Mouse (Mus musculus): ENCODE results near the gene Mettl27. TPM values are rescaled to one million over a fixed set of nuclear protein-coding genes. Genes with fewer than 3 reads are reported as not detected.

The Mettl27 gene
- polyA plus RNA-seq, 1 experiment = 4.1 TPM

- Histone ChIP-seq H3K27ac (ENCODE audit: insufficient read depth, low read length) (no peak overlapping the region), H3K4me3 (ENCODE audit: insufficient read depth, low read length) (no peak overlapping the region), H3K4me1 (ENCODE audit: control insufficient read depth, insufficient read depth, low read length) (no peaks in the 10 kb centered on the region)
- no peak for TF ChIP-seq POLR2A (IDR thresholded peaks at IDR 0.05; ENCODE audit: low read depth, low read length)
- TF ChIP-seq CTCF (IDR thresholded peaks at IDR 0.05; ENCODE audit: borderline replicate concordance, insufficient read depth, low read length) = no peak
These were observed 34.6 kb upstream of the Mettl27 start for GRCm38 (mm10) chr5:134897596-134897995.

- Histone ChIP-seq H3K4me3 (ENCODE audit: insufficient read depth, low read length) (no peak overlapping the region), H3K4me1 (ENCODE audit: control insufficient read depth, insufficient read depth, low read length) (no peaks in the 10 kb centered on the region), H3K27ac (ENCODE audit: insufficient read depth, low read length) (no peak overlapping the region)
- no peak for TF ChIP-seq POLR2A (IDR thresholded peaks at IDR 0.05; ENCODE audit: low read depth, low read length)
- no peak for TF ChIP-seq CTCF (IDR thresholded peaks at IDR 0.05; ENCODE audit: borderline replicate concordance, insufficient read depth, low read length)
These were observed 31.0 kb upstream of the Mettl27 start for GRCm38 (mm10) chr5:134901012-134901643.

- Histone ChIP-seq H3K4me3 (ENCODE audit: insufficient read depth, low read length) (no peak overlapping the region), H3K27ac (ENCODE audit: insufficient read depth, low read length) (no peak overlapping the region), H3K4me1 (ENCODE audit: control insufficient read depth, insufficient read depth, low read length) (no peaks in the 10 kb centered on the region)
- TF ChIP-seq CTCF (IDR thresholded peaks at IDR 0.05; ENCODE audit: borderline replicate concordance, insufficient read depth, low read length) (no peak), POLR2A (IDR thresholded peaks at IDR 0.05; ENCODE audit: low read depth, low read length) (no peak)
These were observed 30.5 kb upstream of the Mettl27 start for GRCm38 (mm10) chr5:134901644-134902027.

- H3K4me1 ChIP-seq (ENCODE audit: control insufficient read depth, insufficient read depth, low read length) = no peaks in the 10 kb centered on the region
- no peak for TF ChIP-seq CTCF (IDR thresholded peaks at IDR 0.05; ENCODE audit: borderline replicate concordance, insufficient read depth, low read length)
- no peak within 1 kb of the TSS for H3K27ac ChIP-seq (ENCODE audit: insufficient read depth, low read length)
- no peak within 1 kb of the TSS for H3K4me3 ChIP-seq (ENCODE audit: insufficient read depth, low read length)
These were observed 25.5 kb upstream of the Mettl27 start, which contains the start of gene Tmem270 for GRCm38 (mm10) chr5:134906633-134907032. TSS of gene Tmem270 (minus strand) at chr5:134906733.

- no peak for TF ChIP-seq POLR2A (IDR thresholded peaks at IDR 0.05; ENCODE audit: low read depth, low read length)
- TF ChIP-seq CTCF (IDR thresholded peaks at IDR 0.05; ENCODE audit: borderline replicate concordance, insufficient read depth, low read length) = peak; percentile 96
- H3K27ac ChIP-seq (ENCODE audit: insufficient read depth, low read length) = no peak overlapping the region
- H3K4me1 ChIP-seq (ENCODE audit: control insufficient read depth, insufficient read depth, low read length) = no peaks in the 10 kb centered on the region
- H3K4me3 ChIP-seq (ENCODE audit: insufficient read depth, low read length) = no peak overlapping the region
These were observed 25.0 kb upstream of the Mettl27 start for GRCm38 (mm10) chr5:134907135-134907534.

- Histone ChIP-seq H3K4me1 (ENCODE audit: control insufficient read depth, insufficient read depth, low read length) (no peaks in the 10 kb centered on the region), H3K4me3 (ENCODE audit: insufficient read depth, low read length) (no peak overlapping the region), H3K27ac (ENCODE audit: insufficient read depth, low read length) (no peak overlapping the region)
- TF ChIP-seq CTCF (IDR thresholded peaks at IDR 0.05; ENCODE audit: borderline replicate concordance, insufficient read depth, low read length) = no peak
- no peak for TF ChIP-seq POLR2A (IDR thresholded peaks at IDR 0.05; ENCODE audit: low read depth, low read length)
These were observed 20.3 kb upstream of the Mettl27 start for GRCm38 (mm10) chr5:134911901-134912300.

- no peak overlapping the region for H3K4me3 ChIP-seq (ENCODE audit: insufficient read depth, low read length)
- TF ChIP-seq POLR2A (IDR thresholded peaks at IDR 0.05; ENCODE audit: low read depth, low read length) (no peak), CTCF (IDR thresholded peaks at IDR 0.05; ENCODE audit: borderline replicate concordance, insufficient read depth, low read length) (no peak)
- no peak overlapping the region for H3K27ac ChIP-seq (ENCODE audit: insufficient read depth, low read length)
- no peaks in the 10 kb centered on the region for H3K4me1 ChIP-seq (ENCODE audit: control insufficient read depth, insufficient read depth, low read length)
These were observed 18.8 kb upstream of the Mettl27 start for GRCm38 (mm10) chr5:134913352-134913751.

- H3K27ac ChIP-seq (ENCODE audit: insufficient read depth, low read length) = no peak overlapping the region
- H3K4me1 ChIP-seq (ENCODE audit: control insufficient read depth, insufficient read depth, low read length) = no peaks in the 10 kb centered on the region
- H3K4me3 ChIP-seq (ENCODE audit: insufficient read depth, low read length) = no peak overlapping the region
- TF ChIP-seq CTCF (IDR thresholded peaks at IDR 0.05; ENCODE audit: borderline replicate concordance, insufficient read depth, low read length) (no peak), POLR2A (IDR thresholded peaks at IDR 0.05; ENCODE audit: low read depth, low read length) (no peak)
These were observed 18.4 kb upstream of the Mettl27 start for GRCm38 (mm10) chr5:134913753-134914152.

- no peak overlapping the region for H3K27ac ChIP-seq (ENCODE audit: insufficient read depth, low read length)
- H3K4me3 ChIP-seq (ENCODE audit: insufficient read depth, low read length) = no peak overlapping the region
- no peaks in the 10 kb centered on the region for H3K4me1 ChIP-seq (ENCODE audit: control insufficient read depth, insufficient read depth, low read length)
- TF ChIP-seq CTCF (IDR thresholded peaks at IDR 0.05; ENCODE audit: borderline replicate concordance, insufficient read depth, low read length) (no peak), POLR2A (IDR thresholded peaks at IDR 0.05; ENCODE audit: low read depth, low read length) (no peak)
These were observed 17.7 kb upstream of the Mettl27 start for GRCm38 (mm10) chr5:134914510-134914909.

- TF ChIP-seq CTCF (IDR thresholded peaks at IDR 0.05; ENCODE audit: borderline replicate concordance, insufficient read depth, low read length) (no peak), POLR2A (IDR thresholded peaks at IDR 0.05; ENCODE audit: low read depth, low read length) (no peak)
- Histone ChIP-seq H3K4me3 (ENCODE audit: insufficient read depth, low read length) (no peak within 1 kb of the TSS), H3K27ac (ENCODE audit: insufficient read depth, low read length) (no peak within 1 kb of the TSS), H3K4me1 (ENCODE audit: control insufficient read depth, insufficient read depth, low read length) (no peaks in the 10 kb centered on the region)
These were observed 16.9 kb upstream of the Mettl27 start, which contains the start of gene Cldn13 for GRCm38 (mm10) chr5:134915311-134915710. TSS of gene Cldn13 (minus strand) at chr5:134915526.

Measured in embryonic fibroblast, embryonic 13.5 days (primary cell).